Mouse (Mus musculus) liver, adult 10 weeks (tissue): ENCODE data around the gene Sf1. TPM values are rescaled to one million over a fixed set of nuclear protein-coding genes. Genes with fewer than 3 reads are reported as not detected.

Source experiments
- polyA plus RNA-seq: library from polyadenylated mRNA; stranded (reverse); fragments of 350-450 nt; fragmentation: Illumina TruSeq; extraction: RNeasy Lipid Tissue Mini Kit (QIAGEN cat#74804); gene quantifications from one replicate; pipeline ENCODE4 v1.2.3, GENCODE M21; 2014; ENCODE audit warnings: low read depth, low replicate concordance

The Sf1 gene
- 59.9 TPM for polyA plus RNA-seq

DNA sequence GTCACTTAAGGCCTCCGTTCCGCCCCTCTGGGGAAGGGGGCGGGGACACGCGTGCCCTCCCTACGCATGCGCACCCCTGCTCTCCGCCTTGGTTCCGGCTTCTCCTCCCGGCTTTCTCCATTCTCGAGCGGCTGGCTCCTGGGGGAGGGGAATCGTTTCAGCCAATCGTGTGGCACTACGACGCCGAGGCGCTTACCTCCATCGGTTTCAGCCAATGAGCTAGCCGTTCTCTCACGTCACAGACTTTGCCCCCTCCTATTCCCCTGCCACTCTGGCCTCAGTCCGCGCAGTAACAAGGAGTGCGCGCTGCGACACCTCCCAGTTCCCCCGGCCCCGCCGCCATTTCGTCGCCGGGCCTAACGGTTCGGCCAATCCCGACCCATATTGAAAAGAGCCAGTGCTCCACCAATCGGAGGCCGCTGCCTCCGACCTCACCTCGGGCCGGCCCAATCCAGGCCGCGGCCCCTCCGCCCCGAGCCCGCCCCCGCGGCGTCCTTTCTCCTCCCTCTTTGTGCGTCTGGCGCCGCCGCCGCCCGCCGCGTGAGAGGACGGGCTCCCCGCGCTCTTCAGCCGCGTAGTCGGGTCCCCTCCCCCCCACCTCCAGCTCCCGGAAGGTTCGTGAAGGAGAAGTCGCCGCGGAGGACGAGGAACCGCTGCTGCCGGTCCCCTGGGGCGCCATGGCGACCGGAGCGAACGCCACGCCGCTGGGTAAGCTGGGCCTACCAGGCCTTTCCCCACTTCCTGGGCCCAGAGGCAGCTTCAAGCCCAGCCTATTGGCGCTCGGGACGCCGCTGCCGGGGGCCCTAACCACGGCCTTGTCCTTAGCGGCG lies at the start of gene Sf1:
TSS of gene Sf1 (plus strand) at position 280 of the 830 bp plus-strand sequence.

DNA sequence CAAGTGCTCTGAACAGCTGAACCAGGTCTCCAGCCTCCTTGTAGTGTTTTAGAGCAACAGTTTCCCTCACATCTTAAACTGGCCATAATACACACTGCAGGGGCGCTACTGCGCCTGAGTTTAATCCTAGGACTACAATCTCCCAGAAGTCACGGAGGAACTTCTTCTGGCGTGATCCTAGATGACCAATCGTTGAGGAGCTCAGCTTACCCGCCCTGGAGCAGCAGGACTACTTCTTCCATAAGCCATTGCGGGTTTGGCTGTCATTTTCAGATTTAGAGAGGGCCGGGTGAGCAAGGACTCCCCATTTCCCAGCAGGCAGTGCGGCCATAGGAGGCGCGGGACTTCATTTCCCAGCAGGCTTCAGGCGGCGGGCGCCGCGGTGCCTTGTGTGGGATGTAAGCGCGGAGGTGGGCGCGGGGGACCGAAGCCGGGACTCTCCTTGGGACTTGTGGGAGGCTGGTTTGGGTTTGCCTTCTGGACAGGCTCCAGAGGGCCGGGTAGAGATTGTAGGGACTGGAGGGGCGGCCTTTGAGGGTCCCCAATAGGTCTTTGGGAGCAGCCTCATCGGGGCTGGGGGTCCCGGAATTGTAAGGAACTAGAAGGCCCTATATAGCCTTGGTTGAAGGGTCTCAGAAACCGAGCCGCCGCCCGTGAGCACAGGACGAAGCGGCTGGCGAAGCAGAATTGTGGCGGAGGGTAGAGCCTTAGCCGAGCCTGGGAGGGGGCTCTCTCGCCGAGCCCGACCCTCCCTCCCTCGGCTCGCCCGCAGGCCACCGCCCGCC lies 28.6 kb upstream of the Sf1 start, which contains the start of gene Men1:
TSS of gene Men1 (plus strand) at position 307 of the 785 bp plus-strand sequence.

DNA sequence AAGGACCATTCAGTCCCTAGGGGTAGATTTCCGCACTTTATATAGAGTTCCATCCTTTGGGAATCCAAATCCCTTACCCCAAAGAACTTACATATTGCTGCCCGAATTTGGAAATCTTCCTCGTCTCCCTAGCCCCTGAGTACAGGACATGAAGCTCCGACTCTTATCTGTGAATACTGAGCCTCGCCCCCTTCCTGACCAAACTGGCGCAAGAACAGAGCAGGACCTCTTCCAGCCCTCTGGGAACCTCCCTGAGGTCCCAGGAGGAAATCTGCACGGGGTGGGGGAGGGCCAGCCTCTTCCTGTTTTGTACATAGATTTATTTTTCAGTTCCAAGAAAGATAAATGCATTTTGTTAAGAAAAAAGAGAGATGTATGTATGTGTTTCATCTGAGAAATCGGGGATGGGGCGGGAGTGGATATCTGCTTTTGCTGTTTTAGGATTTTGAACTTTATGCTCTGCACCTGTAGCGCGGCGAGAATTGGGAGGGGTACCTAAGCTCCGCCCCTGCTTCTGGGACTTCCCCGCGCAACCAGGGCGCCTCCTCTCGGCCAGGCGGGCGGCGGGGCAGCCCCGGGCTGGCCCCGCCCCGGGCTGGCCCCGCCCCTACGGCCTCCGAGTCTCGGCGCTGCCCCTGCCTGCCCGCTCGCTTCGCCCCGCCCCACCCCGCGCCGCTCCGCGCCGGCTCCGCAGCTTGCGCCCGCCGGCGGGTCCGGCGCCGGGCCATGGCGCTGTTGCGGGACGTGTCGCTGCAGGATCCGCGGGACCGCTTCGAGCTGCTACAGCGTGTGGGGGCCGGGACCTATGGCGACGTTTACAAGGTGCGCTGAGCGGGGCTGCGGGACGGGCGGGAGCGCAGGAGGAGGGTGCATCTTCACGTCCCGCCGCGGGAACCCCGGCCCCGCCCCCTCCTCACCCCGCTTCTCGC lies 22.7 kb upstream of the Sf1 start, which contains the start of gene Map4k2:
TSS of gene Map4k2 (plus strand) at position 612 of the 929 bp plus-strand sequence.

DNA sequence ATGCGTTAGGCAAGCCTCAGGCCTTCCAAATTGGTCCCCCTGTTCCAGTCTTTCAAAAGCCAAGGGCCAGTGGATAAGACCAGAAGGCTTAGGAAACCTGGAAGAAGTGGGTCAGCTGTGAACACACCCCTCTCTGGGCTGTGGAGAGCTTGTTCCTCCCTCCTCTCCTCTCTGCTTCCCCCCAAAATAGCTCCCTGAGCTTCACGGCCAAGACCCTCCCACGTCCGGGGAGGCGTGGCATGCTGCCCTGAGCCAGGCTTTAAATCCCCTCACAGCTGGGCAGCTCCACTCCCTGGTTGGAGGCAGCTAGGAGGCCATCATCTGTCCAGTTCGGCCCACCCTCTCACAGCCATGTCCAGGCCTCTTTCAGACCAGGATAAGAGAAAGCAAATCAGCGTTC lies 20.6 kb downstream of the Sf1 start, which contains the start of gene Pygm:
TSS of gene Pygm (plus strand) at position 272 of the 400 bp plus-strand sequence.

DNA sequence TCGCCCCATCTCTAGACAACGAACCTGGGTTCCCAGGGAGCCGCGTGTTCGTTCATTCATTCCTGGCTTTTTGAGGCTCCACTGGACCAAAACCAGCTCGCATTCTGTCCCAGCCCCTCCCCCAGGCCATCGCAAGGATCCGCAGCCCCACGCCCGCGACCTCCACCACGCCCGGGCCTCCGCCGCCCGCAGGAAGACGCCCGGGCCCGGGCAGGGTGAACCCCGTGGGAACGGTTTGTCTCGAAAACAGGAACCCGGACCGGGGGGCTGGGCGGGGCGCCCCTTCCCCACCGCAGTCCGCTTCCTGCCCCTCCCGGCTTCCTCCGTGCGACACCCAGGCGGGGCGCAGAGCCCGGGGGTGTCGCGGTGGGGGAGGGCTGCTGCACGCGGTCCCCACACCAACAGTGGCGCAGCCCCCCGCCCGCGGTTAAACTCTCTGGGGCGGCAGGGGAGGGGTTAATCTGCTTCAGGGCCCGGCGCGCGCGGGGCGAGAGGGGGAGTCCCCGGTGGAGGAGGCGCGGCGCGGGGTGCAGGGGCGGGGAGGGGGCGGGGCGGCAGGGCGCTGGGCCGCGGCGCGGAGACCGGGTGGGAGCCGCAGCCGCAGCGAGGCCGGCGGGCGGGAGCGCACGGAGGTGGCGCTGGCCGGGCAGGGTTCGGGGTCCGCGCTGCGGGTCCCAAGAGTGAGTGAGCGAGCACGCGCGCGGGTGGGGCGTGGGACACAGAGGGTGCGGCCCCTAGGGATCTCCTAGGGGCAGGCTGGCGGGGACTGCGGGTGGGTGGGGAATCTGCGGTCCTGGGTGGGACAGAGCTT lies 36.0 kb downstream of the Sf1 start, which contains the start of gene Rasgrp2:
TSS of gene Rasgrp2 (plus strand) at position 56 of the 811 bp plus-strand sequence.

DNA sequence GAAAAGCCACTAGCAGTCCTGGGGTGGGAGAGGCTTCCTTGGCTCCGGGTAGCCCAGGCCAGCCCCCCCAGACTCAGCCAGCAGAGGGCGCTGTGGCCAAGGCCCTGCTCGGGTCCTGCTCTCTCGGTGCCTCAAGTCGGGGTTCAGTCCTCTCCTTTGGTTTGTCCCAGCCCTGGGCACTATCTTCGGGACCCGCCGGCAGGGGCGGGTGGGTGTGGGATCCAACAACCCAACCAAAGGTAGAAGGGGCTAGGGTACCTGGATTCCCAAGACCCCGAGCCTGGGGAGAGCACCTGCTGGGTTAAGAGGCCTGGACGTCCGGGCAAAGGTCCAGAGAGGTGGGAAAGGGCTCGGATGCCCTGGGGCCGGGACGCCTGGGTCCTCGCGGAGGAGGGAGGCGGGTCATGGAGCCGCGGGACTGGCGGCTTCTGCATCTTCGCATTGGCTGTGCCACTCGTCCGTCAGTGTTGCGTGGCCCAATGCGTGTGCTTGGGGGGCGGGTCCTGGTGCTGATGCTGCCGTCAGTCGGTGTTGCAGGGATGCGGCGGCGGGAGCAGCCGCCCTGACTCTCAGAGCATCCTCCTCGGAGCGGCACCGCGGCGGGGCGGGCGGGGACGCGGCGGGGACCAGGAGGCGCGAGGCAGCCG lies 54.9 kb downstream of the Sf1 start, which contains the start of gene Nrxn2:
TSS of gene Nrxn2 (plus strand) at position 499 of the 647 bp plus-strand sequence.

Other genes starting within 250 kb of the Sf1 start
- gene Sac3d1, start 245.0 kb upstream of the Sf1 start, polyA plus RNA-seq = 1.0 TPM
- 2.6 TPM for gene Snx15, start 235.4 kb upstream of the Sf1 start, polyA plus RNA-seq
- not detected for gene Batf2, start 222.7 kb upstream of the Sf1 start, polyA plus RNA-seq
- gene Arl2, start 222.1 kb upstream of the Sf1 start, polyA plus RNA-seq = 0.98 TPM
- not detected for gene Majin, start 179.3 kb upstream of the Sf1 start, polyA plus RNA-seq
- not detected for gene Gpha2, start 137.3 kb upstream of the Sf1 start, polyA plus RNA-seq
- gene Ppp2r5b, start 127.8 kb upstream of the Sf1 start, polyA plus RNA-seq = 0.93 TPM
- 0.79 TPM for gene Atg2a, start 122.0 kb upstream of the Sf1 start, polyA plus RNA-seq
- 4.2 TPM for gene Ehd1, start 87.0 kb upstream of the Sf1 start, polyA plus RNA-seq
- gene Cdc42bpg, start 57.2 kb upstream of the Sf1 start, polyA plus RNA-seq = 0.82 TPM
- 3.5 TPM for gene Men1, start 28.7 kb upstream of the Sf1 start, polyA plus RNA-seq
- 3.2 TPM for gene Map4k2, start 22.6 kb upstream of the Sf1 start, polyA plus RNA-seq
- not detected for gene Pygm, start 20.7 kb downstream of the Sf1 start, polyA plus RNA-seq
- gene Rasgrp2, start 35.6 kb downstream of the Sf1 start, polyA plus RNA-seq = 6.7 TPM
- not detected for gene Nrxn2, start 55.0 kb downstream of the Sf1 start, polyA plus RNA-seq
- gene Slc22a12, start 179.3 kb downstream of the Sf1 start, polyA plus RNA-seq = not detected